Mouse (Mus musculus) lung, postnatal 4 days (tissue): ENCODE results near the gene Tekt5.

Source experiments
- DNase-seq, 2 experiments: peaks; one replicate each; pipeline ENCODE4 v3.0.0; 2021

Gene Tekt5

GRCm38 (mm10) chr16:10377286-10377685 is 18.0 kb downstream of the Tekt5 start:
- DNase-seq: no peak

- peak; percentile 59 to 67 for DNase-seq
These were observed 20.9 kb downstream of the Tekt5 start for GRCm38 (mm10) chr16:10374254-10375011.

DNA sequence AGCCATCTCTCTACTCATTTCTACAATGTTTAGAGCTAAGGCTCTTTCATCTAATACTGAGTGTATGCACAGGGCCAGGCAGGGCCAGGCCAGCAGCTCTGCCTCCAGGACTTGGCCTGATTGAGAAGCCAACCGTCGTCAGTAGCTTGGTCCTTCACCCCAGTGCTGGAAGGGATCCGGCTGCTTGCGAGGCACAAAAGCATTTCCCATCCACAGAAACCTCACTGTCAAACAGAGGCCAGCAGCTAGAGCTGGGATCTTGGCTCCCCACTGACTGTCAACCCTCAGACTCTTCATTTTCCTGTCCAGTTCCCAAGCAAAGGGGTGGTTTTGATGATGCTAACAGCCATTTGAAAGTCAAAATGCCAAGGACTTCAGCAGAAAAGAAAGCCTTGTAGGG is 22.9 kb downstream of the Tekt5 start:
- peak in 1 of 2 experiments; percentile 71 for DNase-seq

- no peak for DNase-seq
These were observed 25.3 kb downstream of the Tekt5 start for GRCm38 (mm10) chr16:10369996-10370395.

- peak; percentile 45 to 85 for DNase-seq
These were observed 25.8 kb downstream of the Tekt5 start for GRCm38 (mm10) chr16:10369468-10369934.

GRCm38 (mm10) chr16:10366240-10367217 is 28.8 kb downstream of the Tekt5 start:
- peak; percentile 78 to 90 for DNase-seq

GRCm38 (mm10) chr16:10365796-10366195 is 29.5 kb downstream of the Tekt5 start:
- peak in 1 of 2 experiments; percentile 36 for DNase-seq

GRCm38 (mm10) chr16:10363061-10363460 is 32.2 kb downstream of the Tekt5 start:
- DNase-seq: no peak

GRCm38 (mm10) chr16:10359241-10359640 is 36.0 kb downstream of the Tekt5 start:
- peak in 1 of 2 experiments; percentile 50 for DNase-seq

DNA sequence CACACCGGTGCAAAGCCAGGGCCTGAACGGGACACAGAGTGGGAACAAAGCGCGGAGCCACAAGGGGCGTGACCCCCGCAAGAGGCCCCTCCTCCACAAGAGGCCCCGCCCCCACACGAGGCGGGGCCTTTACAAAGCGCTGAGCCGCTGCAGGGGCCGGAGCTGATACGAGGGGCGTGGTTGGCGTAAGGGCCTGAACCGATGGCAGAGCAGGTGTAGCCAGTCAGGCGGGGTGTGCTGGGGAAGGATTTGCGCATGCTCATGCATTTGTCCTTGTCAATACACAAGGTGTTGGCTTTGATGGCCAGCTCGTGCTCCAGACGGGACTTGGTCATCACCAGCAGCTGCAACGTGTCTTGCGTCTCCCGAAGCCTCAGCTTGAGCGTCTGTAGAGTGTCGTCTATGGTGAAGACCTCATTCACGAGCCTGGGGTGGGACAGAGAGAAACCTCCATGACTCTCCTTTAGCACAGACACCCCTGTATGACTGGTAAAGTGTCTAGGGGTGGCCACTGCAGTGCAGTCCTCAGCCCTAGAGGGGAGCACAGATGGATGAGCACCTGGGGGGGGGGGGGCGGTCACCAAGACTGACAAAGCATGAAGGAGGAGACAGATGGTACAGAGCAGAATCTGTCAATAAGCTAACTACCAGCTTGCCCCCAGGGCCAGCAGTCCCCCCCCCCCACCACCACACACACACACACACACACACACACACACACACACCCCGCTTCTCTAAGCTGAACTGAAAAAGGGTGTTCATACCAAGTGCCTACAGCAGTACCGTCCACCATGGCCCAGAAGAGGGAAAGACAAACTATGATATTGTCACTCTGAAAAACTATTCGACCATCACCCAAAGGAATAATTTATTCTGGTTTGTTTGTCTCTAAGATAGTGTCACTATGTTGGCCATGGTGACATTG is 37.0 kb downstream of the Tekt5 start:
- DNase-seq: peak; percentile 75 to 85

- DNase-seq: peak; percentile 73 to 87
These were observed 40.3 kb downstream of the Tekt5 start for GRCm38 (mm10) chr16:10355004-10355403.

DNA sequence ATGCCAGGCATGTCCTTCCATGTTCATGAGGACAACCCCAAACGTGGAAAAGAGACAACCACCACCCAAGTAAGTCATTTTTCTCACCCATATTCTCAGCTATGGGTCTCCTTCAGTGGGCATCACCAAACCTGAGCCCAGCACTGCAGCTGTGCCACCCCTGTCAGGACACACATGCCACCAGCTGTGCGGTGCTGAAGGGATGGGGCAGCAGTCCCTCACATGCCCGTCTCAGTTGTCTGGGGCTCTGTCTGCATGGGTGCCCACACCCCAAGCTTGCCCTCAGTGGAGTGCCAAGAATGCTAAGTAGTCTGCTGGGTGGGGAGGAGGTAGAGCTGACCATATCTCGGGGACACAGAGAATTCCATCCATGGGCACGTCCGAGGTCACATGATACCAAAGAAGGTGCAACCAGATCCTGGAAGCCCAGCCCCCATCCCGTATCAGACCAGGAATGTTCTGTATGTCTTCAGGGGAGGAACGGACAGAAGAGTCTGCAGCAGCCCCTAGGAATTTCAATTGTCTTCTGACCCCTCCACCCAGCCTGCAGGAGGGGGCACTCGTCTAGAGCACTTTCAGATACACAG is 44.1 kb downstream of the Tekt5 start:
- DNase-seq: peak; percentile 62 to 87

- peak; percentile 71 to 90 for DNase-seq
These were observed 45.4 kb downstream of the Tekt5 start for GRCm38 (mm10) chr16:10349876-10350275.

DNA sequence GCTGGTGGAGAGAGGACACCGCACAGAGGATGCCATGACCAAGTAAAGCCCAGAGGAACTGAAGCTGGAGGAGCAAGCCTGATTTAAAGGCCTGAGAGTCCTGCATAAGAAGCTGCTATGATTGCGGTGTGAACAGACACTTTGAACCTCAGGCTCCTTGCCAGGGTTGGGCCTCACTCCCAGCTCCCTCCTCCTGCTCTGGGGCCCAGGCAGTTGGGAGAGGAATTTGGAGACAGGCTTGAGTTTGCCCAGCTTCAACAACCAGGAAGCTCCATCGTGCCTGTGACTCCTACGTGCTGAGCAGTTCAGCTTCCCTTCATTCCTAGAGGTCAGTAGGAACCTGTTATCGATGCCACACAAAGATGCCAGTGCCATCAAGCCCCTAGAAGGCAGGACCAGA is 45.9 kb downstream of the Tekt5 start:
- DNase-seq: peak; percentile 72 to 87

GRCm38 (mm10) chr16:10347551-10347950 is 47.7 kb downstream of the Tekt5 start:
- DNase-seq: peak; percentile 59 to 83

- no peak for DNase-seq
These were observed 54.2 kb downstream of the Tekt5 start for GRCm38 (mm10) chr16:10341110-10341509.

DNA sequence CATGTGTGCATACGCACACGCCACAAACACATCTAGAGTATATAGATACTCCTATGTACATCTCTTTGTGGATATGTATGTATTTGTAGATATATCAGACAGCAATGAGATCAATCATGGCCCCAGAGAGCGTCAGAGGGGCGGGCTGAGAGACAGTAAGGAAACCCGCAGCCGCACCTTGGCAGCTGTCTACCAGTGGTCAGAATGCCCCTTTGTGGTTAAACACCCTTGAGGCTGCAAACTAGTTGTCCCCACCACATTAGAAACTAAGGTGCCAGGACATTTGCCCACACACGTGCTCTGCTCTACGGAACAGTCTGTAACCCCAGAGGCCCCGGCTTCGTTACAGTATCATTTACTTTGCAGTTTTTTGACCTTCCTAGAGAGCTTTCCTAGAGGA is 55.4 kb downstream of the Tekt5 start:
- no peak for DNase-seq

DNA sequence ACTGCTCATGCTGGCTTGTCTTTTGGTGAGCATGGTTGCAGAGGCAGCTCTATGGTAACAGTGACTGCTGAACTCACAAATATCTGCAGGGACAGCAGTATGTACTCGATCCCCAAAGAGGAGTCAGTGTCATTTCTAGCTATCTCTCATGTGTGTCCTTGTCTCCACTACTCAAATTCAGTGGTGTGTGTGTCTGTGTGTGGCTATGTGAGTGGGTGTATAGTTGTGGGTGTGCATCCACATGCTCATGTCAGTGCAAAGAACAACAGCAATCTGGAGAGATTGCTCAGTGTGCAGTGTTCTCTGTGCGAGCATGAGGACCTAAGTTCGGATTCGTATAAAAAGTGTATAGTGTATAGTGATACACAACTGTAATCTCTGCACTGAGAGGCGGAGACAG is 56.7 kb downstream of the Tekt5 start:
- DNase-seq: no peak

DNA sequence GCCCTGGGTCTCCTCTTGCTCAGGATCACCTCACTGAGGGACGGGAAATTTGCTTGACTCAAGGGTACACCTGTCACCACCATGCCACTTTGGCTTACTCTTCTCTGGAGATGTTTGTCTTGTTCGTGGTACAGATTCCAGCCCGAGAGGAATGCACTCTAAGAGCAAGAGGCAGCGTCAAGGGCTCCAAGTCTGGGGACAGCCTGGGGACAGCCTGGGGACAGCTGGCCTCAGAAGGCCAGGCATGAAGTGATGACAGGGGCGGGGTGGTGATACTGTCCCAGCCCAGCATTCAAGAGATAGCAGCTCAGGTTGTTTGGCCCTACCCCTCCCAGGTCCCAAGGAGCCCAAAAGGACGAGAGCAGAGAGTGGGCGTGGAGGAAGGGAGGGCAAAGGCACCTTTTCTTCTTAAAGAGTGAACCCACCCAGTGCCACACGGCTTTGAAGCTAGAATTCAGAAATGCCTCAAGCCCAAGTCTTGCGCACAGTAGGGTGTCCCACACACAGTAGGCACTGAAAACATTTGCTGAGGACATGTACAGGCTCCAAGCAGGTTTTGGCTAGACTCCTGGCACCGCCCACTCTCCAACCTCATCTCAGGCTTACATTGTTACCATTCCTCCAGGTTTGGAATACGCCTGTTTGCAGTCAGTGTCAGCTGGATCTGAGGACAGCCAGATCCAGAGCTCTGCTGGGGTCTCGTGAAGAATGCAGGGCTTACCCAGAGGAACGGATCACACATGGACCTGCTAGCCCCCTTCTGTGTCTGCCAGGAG is 57.7 kb downstream of the Tekt5 start:
- DNase-seq: peak; percentile 50 to 82

GRCm38 (mm10) chr16:10336454-10337421 is 58.6 kb downstream of the Tekt5 start:
- DNase-seq: no peak
